Mouse (Mus musculus): ENCODE results near the gene Efna1. TPM values are rescaled to one million over a fixed set of nuclear protein-coding genes. Genes with fewer than 3 reads are reported as not detected.
A peak's percentile ranks its signal among the peaks of the same experiment; 100 is the strongest.

The Efna1 gene
- total RNA-seq, 2 experiments from 2014 or later = 20.7 to 22.1 TPM

DNA sequence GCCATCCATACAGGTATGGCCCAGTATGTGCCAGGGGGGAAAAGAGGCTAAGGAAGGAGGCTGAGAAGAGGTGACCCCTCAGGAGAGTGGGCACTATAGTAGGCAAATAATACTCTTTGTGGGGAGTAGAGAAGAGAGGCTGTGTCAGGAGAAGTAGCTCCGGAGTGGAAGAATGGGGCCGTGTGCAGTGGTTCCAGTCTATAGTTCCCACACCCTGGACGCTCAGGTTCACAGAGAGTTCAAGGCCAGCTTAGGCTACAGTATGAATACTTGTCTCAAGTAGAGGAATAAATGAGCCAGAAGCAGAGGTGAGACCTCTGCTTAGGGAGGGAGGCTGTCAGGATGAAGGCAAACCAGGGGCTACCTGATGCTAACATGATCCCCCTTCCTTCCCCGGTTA is 51.7 kb downstream of the Efna1 start:
- no peak for DNase-seq
- intact Hi-C loops (cut with DNase I; ENCODE audit: low total_unique reads) = no loop called here

DNA sequence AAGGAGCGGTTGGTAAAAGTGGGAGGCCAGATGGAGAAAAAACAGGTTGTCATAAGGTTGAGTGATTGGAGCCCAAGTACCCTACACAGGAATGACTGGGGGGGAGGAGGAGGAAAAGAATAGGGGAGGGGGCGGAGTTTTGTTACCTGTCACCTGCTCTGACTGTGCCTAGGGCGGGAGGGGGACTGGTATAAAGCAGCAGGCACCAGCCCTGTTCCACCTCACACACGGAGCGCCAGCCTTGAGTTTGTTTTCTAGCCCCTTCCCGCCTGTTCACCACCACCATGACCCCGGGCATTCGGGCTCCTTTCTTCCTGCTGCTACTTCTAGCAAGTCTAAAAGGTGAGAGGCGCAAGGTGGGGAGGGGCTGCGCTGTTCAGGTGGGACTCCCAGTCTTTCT is 52.1 kb downstream of the Efna1 start, which contains the start of gene Muc1:
Gene Muc1, plus strand, starts transcription at position 222 of the 400 bp plus-strand sequence.
- DNase-seq = no peak
- intact Hi-C loops (cut with DNase I; ENCODE audit: low total_unique reads) = no loop called here

DNA sequence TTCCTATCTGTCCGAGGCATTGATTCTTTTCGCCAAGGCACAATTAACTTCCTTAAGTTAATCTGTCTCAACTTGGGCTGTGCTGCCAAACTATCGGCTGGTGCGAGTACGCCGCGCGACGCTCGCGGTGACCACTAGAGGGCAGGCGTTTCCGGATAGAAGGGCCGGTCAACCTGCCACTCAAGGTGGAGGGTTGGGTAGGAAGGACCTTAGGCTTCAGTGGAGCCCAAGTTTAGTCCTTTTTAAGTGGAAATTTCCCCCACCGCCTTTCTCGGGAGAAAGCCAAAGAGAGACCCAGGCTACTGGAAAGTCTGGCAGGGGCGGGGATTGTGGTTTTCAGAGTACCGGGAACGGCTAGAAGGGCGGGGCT is 52.8 kb downstream of the Efna1 start:
- peak; percentile 78 for DNase-seq
- intact Hi-C loops (cut with DNase I; ENCODE audit: low total_unique reads) = no loop called here

DNA sequence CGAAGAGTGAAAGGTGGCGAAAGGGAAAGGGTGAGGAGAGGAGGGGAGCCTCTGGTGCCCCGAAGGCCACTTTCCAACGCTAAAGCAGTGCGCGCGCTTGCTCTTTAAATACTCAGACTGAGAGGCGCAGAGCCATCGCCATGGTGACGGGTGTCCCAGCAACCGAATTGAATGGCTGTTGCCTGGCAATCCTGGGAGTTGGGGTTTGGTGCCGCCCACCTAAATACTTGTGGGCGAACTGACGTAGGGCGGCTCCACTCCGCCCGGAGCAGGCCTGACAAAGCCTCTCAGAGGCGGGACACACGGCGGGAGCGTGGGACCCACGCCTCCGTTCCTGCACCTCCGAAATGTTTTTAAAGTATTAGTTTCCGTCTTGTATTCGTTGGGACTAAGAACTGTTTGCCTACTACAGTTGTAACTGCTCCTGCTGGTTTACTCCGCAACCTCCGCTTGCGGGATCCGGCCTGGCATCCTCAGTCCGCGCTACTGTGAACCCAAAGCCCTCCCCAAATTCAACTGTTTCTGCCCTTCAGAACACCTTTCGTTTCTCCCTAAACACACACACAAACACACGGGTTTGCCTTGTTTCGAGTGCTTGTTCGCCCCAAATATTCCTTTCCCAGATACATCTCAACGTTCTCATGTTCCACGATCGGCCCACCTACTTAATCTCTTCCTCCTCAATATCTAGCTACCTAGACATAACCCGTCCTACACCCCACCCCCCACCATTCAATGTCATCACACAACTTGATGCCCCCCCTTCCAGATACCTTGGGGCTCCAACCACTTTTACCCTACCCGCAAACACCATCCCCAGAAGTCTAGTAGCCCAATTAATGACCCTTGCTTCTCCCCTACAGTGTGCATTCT is 53.4 kb downstream of the Efna1 start:
- DNase-seq = peak; percentile 69
- intact Hi-C loops (cut with DNase I; ENCODE audit: low total_unique reads) = no loop called here

DNA sequence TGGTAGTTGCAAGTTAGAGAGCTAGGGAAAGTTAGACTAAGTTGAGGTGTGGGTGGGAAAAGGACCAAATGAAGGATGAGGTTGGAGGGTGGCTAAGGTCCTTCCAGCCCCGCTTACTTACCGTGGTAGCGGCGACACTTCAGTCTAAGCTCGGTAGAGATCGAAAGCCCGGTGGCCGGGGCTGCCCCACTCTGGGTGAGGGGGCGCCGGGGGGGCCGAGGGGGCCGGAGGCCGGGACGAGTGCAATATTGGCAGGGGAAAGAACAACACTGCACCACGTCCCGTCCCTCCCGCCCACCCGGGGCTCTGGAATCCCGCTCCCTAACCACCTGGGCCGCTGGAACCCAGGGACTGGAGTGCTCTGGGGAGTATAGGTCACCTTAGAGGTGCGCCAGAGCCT is 54.0 kb downstream of the Efna1 start, which contains the start of gene Mtx1:
Gene Mtx1, minus strand, starts transcription at position 189 of the 400 bp plus-strand sequence.
- intact Hi-C loops (cut with DNase I; ENCODE audit: low total_unique reads) = no loop called here
- DNase-seq = no peak

DNA sequence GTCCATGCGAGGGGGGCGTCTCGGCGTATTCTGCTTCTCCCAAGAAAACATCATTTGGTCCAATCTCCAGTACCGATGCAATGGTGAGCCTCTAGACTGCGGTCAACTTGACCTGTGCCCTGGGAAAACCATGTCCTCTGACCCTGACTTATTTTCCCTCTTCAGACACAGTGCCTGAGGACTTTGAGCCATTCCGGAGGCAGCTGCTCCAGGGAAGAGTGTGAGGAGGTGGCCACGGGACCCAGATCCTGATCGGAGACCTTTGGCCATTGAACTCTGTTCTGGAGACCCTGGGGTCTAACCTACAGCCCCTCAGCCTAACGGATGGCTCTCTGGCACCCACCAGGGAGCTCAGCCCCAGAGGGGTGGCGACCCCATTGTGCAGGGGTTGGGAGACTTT is 54.6 kb downstream of the Efna1 start:
- intact Hi-C loops (cut with DNase I; ENCODE audit: low total_unique reads) = no loop called here
- no peak for DNase-seq

DNA sequence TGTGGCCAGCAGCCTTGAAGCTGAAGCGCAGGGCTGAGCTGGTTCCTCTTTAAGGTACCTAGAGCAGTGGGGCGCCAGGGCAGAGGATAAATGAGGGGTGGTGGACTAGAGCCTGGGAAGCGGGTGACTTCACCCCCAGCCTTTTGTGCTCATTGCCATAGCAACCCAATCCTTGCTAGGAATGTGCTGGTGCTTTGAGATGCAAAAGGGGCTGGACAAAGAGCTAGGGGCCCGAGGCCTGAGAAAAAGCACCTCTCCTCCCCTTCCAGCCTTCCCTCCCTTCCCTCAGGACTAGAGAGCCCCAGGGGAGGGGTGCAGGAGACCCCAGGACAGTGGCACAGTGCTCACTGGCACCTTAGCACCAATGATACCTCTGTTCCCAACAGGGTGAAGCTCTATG is 55.0 kb downstream of the Efna1 start:
- no peak for DNase-seq
- intact Hi-C loops (cut with DNase I; ENCODE audit: low total_unique reads) = no loop called here

DNA sequence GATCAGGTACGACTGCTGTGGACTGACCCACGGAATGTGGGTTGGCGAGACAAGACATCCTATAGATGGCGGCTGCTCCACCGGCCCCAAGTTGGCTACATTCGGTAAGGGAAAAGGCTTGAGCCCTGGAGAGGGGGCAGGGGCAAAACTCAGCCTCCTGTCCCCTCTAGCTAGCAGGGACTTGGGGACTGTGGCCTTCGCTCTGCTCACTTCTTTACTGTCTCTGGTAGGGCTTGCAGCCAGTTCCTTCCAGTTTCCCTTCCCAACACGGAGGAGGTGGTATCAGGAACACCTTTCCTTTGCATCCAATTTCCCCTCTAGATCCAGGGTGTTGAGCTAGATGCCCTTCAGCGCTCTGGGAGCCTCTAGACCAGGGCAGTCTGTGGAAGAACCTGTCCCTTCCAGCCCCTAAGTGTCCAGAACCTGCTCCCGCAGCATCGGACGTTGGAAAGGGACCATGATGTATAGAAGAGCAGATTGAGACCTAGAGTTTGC is 55.6 kb downstream of the Efna1 start:
- no peak for DNase-seq
- intact Hi-C loops (cut with DNase I; ENCODE audit: low total_unique reads) = no loop called here

DNA sequence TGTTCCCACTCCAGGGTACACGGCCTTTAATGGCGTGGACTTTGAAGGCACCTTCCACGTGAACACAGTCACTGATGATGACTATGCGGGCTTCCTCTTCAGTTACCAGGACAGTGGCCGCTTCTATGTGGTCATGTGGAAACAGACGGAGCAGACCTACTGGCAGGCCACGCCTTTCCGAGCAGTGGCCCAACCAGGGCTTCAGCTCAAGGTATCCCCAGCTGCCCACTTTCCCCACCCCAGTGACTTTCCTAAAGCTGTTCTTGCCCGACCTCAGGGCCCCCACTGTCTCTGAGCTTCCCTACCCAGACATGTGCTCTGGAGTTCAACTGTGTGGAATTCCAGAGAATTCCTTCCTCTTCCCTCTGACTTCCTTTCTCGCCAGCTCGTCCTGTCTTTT is 56.1 kb downstream of the Efna1 start:
- intact Hi-C loops (cut with DNase I; ENCODE audit: low total_unique reads) = no loop called here

More for the DNA sequence above, 56.1 kb downstream of the Efna1 start:
- no peak for DNase-seq

Small RNAs within 50 kb of the gene (microRNA-seq; reads per million reads assigned to microRNA genes)
- 7.0 to 37.6 reads per million in 2 experiments for gene Mir92b

Other genes with a start within 250 kb of the Efna1 start
- gene Rusc1, start 187.8 kb downstream of the Efna1 start, total RNA-seq (2021) = 10 to 100 TPM; 10.3 TPM
- not detected for gene Gm43738, start 180.0 kb downstream of the Efna1 start, total RNA-seq (2021)
- 10 to 100 TPM; 24.7 to 30.7 TPM for gene Fdps, start 179.2 kb downstream of the Efna1 start, total RNA-seq (2021)
- not detected for gene Pklr, start 145.0 kb downstream of the Efna1 start, total RNA-seq (2021)
- under 1 TPM; 0.41 to 0.42 TPM for gene Hcn3, start 120.9 kb downstream of the Efna1 start, total RNA-seq (2021)
- 10 to 100 TPM; 18.2 to 18.6 TPM for gene Clk2, start 116.3 kb downstream of the Efna1 start, total RNA-seq (2021)
- gene Scamp3, start 103.7 kb downstream of the Efna1 start, total RNA-seq (2021) = 10 to 100 TPM; 32.1 to 35.6 TPM
- 10 to 100 TPM; 10.7 to 12.6 TPM for gene Fam189b, start 98.0 kb downstream of the Efna1 start, total RNA-seq (2021)
- gene Gba, start 78.2 kb downstream of the Efna1 start, total RNA-seq (2021) = 10 to 100 TPM; 19.5 to 20.7 TPM
- 10 to 100 TPM; 27.8 to 37.9 TPM for gene Thbs3, start 66.0 kb downstream of the Efna1 start, total RNA-seq (2021)
- 10 to 100 TPM; 42.4 to 52.2 TPM for gene Mtx1, start 54.1 kb downstream of the Efna1 start, total RNA-seq (2021)
- under 1 TPM; 0.21 to 0.22 TPM for gene Muc1, start 52.1 kb downstream of the Efna1 start, total RNA-seq (2021)
- 10 to 100 TPM; 74.0 to 85.6 TPM for gene Krtcap2, start 35.2 kb downstream of the Efna1 start, total RNA-seq (2021)
- under 1 TPM; 0.16 to 0.39 TPM for gene Trim46, start 34.8 kb downstream of the Efna1 start, total RNA-seq (2021)
- gene Dpm3, start 21.8 kb downstream of the Efna1 start, total RNA-seq (2021) = 10 to 100 TPM; 32.5 to 37.3 TPM
- 10 to 100 TPM; 14.2 to 14.6 TPM for gene Slc50a1, start 10.6 kb downstream of the Efna1 start, total RNA-seq (2021)
- not detected for gene Efna3, start 41.8 kb upstream of the Efna1 start, total RNA-seq (2021)
- under 1 TPM; 0.42 to 0.80 TPM for gene Efna4, start 56.9 kb upstream of the Efna1 start, total RNA-seq (2021)
- gene Adam15, start 68.9 kb upstream of the Efna1 start, total RNA-seq (2021) = 10 to 100 TPM; 35.0 to 40.1 TPM
- gene Dcst2, start 80.8 kb upstream of the Efna1 start, total RNA-seq (2021) = not detected
- gene Dcst1, start 84.1 kb upstream of the Efna1 start, total RNA-seq (2021) = not detected
- gene Zbtb7b, start 113.6 kb upstream of the Efna1 start, total RNA-seq (2021) = 10 to 100 TPM; 18.4 to 24.0 TPM
- gene Lenep, start 121.7 kb upstream of the Efna1 start, total RNA-seq (2021) = not detected
- gene Flad1, start 130.7 kb upstream of the Efna1 start, total RNA-seq (2021) = 10 to 100 TPM; 30.9 to 33.4 TPM
- gene Cks1b, start 137.2 kb upstream of the Efna1 start, total RNA-seq (2021) = 10 to 100 TPM in 1 of 2 experiments, 1 to 10 TPM in 1; 9.6 to 14.4 TPM
- 10 to 100 TPM; 35.9 to 38.8 TPM for gene Shc1, start 137.3 kb upstream of the Efna1 start, total RNA-seq (2021)
- 10 to 100 TPM; 10.8 to 13.6 TPM for gene Pygo2, start 149.1 kb upstream of the Efna1 start, total RNA-seq (2021)
- 100 to 1,000 TPM; 163 to 164 TPM for gene Pbxip1, start 155.6 kb upstream of the Efna1 start, total RNA-seq (2021)
- gene Pmvk, start 173.4 kb upstream of the Efna1 start, total RNA-seq (2021) = 1 to 10 TPM; 4.6 to 6.3 TPM
- 1 to 10 TPM; 3.3 to 6.0 TPM for gene Kcnn3, start 239.0 kb upstream of the Efna1 start, total RNA-seq (2021)